15 mouse cellular contexts compared by ENCODE assay signal in the genomic region with DNA sequence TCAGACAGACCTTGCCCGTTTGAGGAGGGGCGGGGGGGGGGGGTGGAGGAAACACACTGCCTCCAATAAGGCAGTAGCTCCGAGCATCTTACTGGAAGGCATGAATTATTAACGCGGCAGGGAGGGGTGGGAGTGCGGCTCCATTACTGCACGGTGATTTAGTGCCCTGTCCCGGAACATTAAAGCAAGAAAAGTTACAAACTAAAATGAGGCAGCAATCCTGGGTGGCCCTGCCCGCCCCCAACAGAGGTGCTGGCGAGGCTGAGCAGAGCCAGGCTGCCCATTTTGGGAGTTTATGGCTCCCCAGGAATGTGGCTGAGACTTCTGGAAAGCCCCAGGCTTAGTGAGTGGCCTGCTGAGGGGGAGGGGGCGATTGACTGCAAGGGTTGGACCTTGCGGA. TPM values are rescaled to one million over a fixed set of nuclear protein-coding genes. Genes with fewer than 3 reads are reported as not detected.
A peak's percentile ranks its signal among the peaks of the same experiment; 100 is the strongest.
DNase-seq lines count a peak whose midpoint lies in the region; ATAC-seq and TF ChIP-seq lines count a peak whose summit lies in the region.
"Had no signal": no experiment of that assay in that cellular context is flagged by ENCODE, and none has a peak within 500 bp of the region (broad histone marks: within the 10 kb centered on the region; RNA-seq: fewer than 3 reads in every experiment).

No protein-coding gene starts in this region.

- ATAC-seq in neural tube, embryonic 12.5 days (ENCODE audit: low FRiP score, low read depth), result peak; percentile 52; the same call in 1 of the 2 replicates
- ATAC-seq in neural tube, embryonic 15.5 days (ENCODE audit: low FRiP score), result no peak
- peak; percentile 67 for ATAC-seq in limb, embryonic 11.5 days (ENCODE audit: insufficient number of reproducible peaks, low FRiP score, low TSS enrichment, low read depth)

- no peaks in the 10 kb centered on the region for H3K9me3 ChIP-seq in neural tube, embryonic 12.5 days
- H3K9me3 ChIP-seq in neural tube, embryonic 15.5 days (replicated peaks), result no peaks in the 10 kb centered on the region
- no peaks in the 10 kb centered on the region for H3K9me3 ChIP-seq in limb, embryonic 11.5 days (ENCODE audit: control insufficient read depth, low read length)
- H3K9me3 ChIP-seq: forebrain, embryonic 12.5 days; heart, embryonic 12.5 days; hindbrain, embryonic 15.5 days had no signal

- H3K4me3 ChIP-seq in neural tube, embryonic 12.5 days, result no peak overlapping the region
- no peak overlapping the region for H3K4me3 ChIP-seq in neural tube, embryonic 15.5 days (replicated peaks)
- H3K4me3 ChIP-seq in kidney, adult 2 months (ENCODE audit: insufficient read depth, low read depth, low read length), result no peak overlapping the region
- H3K4me3 ChIP-seq in limb, embryonic 11.5 days (ENCODE audit: low read depth, low read length), result no peak overlapping the region
- H3K4me3 ChIP-seq in layer of hippocampus, adult 2 months, result no peak overlapping the region
- H3K4me3 ChIP-seq: forebrain, embryonic 12.5 days; heart, embryonic 12.5 days; hindbrain, embryonic 15.5 days had no signal

- TF ChIP-seq CTCF in kidney, adult 2 months (conservative IDR thresholded peaks at IDR 0.05; ENCODE audit: insufficient read depth, insufficient read length, low read depth, low read length), result no peak
- TF ChIP-seq CTCF in layer of hippocampus, adult 2 months (conservative IDR thresholded peaks at IDR 0.05), result no peak

- no peak for TF ChIP-seq POLR2A in kidney, adult 2 months (IDR thresholded peaks at IDR 0.05; ENCODE audit: low read depth, low read length)

- peaks cover 36% of the 10 kb centered on the region for H3K4me1 ChIP-seq in neural tube, embryonic 12.5 days
- peaks cover 23% of the 10 kb centered on the region for H3K4me1 ChIP-seq in neural tube, embryonic 15.5 days
- H3K4me1 ChIP-seq in kidney, adult 2 months (ENCODE audit: control insufficient read depth, insufficient read depth, low read length), result peaks cover 21% of the 10 kb centered on the region
- H3K4me1 ChIP-seq in limb, embryonic 11.5 days (ENCODE audit: control insufficient read depth, insufficient read depth, low read length), result peaks cover 39% of the 10 kb centered on the region

- peak; percentile 50 for DNase-seq in kidney, adult 2 months
- DNase-seq in limb, embryonic 11.5 days (ENCODE audit: low spot score), result peak; percentile 85
- DNase-seq in layer of hippocampus, adult 2 months (ENCODE audit: low spot score in 2 of 2), result no peak
- no peak for DNase-seq in thymus, postnatal 14 days
- no peak for DNase-seq in gastrocnemius, postnatal 10 days
- DNase-seq: adrenal gland, postnatal 36 days; retina, postnatal 1 day had no signal

- H3K36me3 ChIP-seq in neural tube, embryonic 12.5 days, result no peaks in the 10 kb centered on the region
- H3K36me3 ChIP-seq in neural tube, embryonic 15.5 days, result no peaks in the 10 kb centered on the region
- no peaks in the 10 kb centered on the region for H3K36me3 ChIP-seq in kidney, adult 2 months (ENCODE audit: control insufficient read depth, insufficient read depth, low read length)
- peaks cover 13% of the 10 kb centered on the region for H3K36me3 ChIP-seq in limb, embryonic 11.5 days (ENCODE audit: control insufficient read depth, insufficient read depth, low read length)
- H3K36me3 ChIP-seq: hindbrain, embryonic 15.5 days had no signal

- no peak overlapping the region for H3K27ac ChIP-seq in neural tube, embryonic 12.5 days
- H3K27ac ChIP-seq in neural tube, embryonic 15.5 days (replicated peaks), result no peak overlapping the region
- H3K27ac ChIP-seq in kidney, adult 2 months (ENCODE audit: insufficient read depth, low read depth, low read length), result no peak overlapping the region
- peak overlapping the region; percentile 59; the same call in 1 of the 2 replicates for H3K27ac ChIP-seq in limb, embryonic 11.5 days (replicated peaks; ENCODE audit: low read depth, low read length)
- H3K27ac ChIP-seq in layer of hippocampus, adult 2 months, result no peak overlapping the region
- H3K27ac ChIP-seq: forebrain, embryonic 12.5 days; hindbrain, embryonic 15.5 days; liver, embryonic 14.5 days had no signal

- no peak overlapping the region for H3K9ac ChIP-seq in neural tube, embryonic 12.5 days
- H3K9ac ChIP-seq in neural tube, embryonic 15.5 days (replicated peaks), result no peak overlapping the region
- H3K9ac ChIP-seq in limb, embryonic 11.5 days (ENCODE audit: low read length), result no peak overlapping the region
- H3K9ac ChIP-seq: forebrain, embryonic 12.5 days; heart, embryonic 12.5 days; hindbrain, embryonic 15.5 days; liver, embryonic 14.5 days had no signal

- WGBS in neural tube, embryonic 12.5 days, result 31% methylated on average over 12 of the region's 12 CpGs
- WGBS in neural tube, embryonic 15.5 days, result 28% methylated on average over 12 of the region's 12 CpGs
- 27% methylated on average over 12 of the region's 12 CpGs for WGBS in kidney, adult 2 months
- WGBS in limb, embryonic 11.5 days, result 7% methylated on average over 12 of the region's 12 CpGs

- no peak overlapping the region; the same call in 1 of the 2 replicates for H3K4me2 ChIP-seq in neural tube, embryonic 12.5 days (replicated peaks)
- H3K4me2 ChIP-seq in neural tube, embryonic 15.5 days, result no peak overlapping the region
- H3K4me2 ChIP-seq in limb, embryonic 11.5 days (ENCODE audit: low read depth, severe bottlenecking), result no peak overlapping the region
- H3K4me2 ChIP-seq: forebrain, embryonic 12.5 days; heart, embryonic 12.5 days; hindbrain, embryonic 15.5 days had no signal

- H3K27me3 ChIP-seq in neural tube, embryonic 12.5 days (replicated peaks), result no peaks in the 10 kb centered on the region
- H3K27me3 ChIP-seq in neural tube, embryonic 15.5 days (replicated peaks), result no peaks in the 10 kb centered on the region
- no peaks in the 10 kb centered on the region for H3K27me3 ChIP-seq in kidney, adult 2 months (replicated peaks; ENCODE audit: control insufficient read depth, insufficient read depth, low read length)
- no peaks in the 10 kb centered on the region for H3K27me3 ChIP-seq in limb, embryonic 11.5 days (ENCODE audit: control insufficient read depth, insufficient read depth, low read length)
- H3K27me3 ChIP-seq: CH12.LX; heart, embryonic 12.5 days; hindbrain, embryonic 15.5 days had no signal

RNA-seq across cellular contexts. Expression of a gene that starts 14.2 kb away (rescaled TPM):
- polyA plus RNA-seq in neural tube, embryonic 12.5 days (2016; fragmentation: Nextera tagmentation; extraction: Ambion mirVana), result 18.1 and 18.9 TPM in 2 replicates
- polyA plus RNA-seq in neural tube, embryonic 15.5 days (2015; fragmentation: Nextera tagmentation; extraction: Ambion mirVana), result 6.2 and 13.2 TPM in 2 replicates
- polyA plus RNA-seq in kidney, adult 2 months (2012; rRNA removed), result 5.7 and 6.8 TPM in 2 replicates
- 38.0 and 39.2 TPM in 2 replicates for polyA plus RNA-seq in limb, embryonic 11.5 days (2014; fragmentation: Nextera tagmentation; extraction: Ambion mirVana)
- total RNA-seq in layer of hippocampus, adult 2 months (2021), result 1 to 10 TPM; 1.7 to 1.9 TPM
- 10 to 100 TPM; 10.3 to 15.1 TPM for total RNA-seq in gastrocnemius, postnatal 10 days (2021)

RNA-seq across cellular contexts. Expression of a gene that starts 19.8 kb away (rescaled TPM):
- 0.06 and 0.16 TPM in 2 replicates for polyA plus RNA-seq in neural tube, embryonic 12.5 days (2016; fragmentation: Nextera tagmentation; extraction: Ambion mirVana)
- 0.28 and 1.3 TPM in 2 replicates for polyA plus RNA-seq in neural tube, embryonic 15.5 days (2015; fragmentation: Nextera tagmentation; extraction: Ambion mirVana)
- polyA plus RNA-seq in kidney, adult 2 months (2012; rRNA removed), result 0.56 and 2.6 TPM in 2 replicates
- 0.21 TPM in 1 of 2 replicates, not detected in the other for polyA plus RNA-seq in limb, embryonic 11.5 days (2014; fragmentation: Nextera tagmentation; extraction: Ambion mirVana)
- not detected for total RNA-seq in layer of hippocampus, adult 2 months (2021)
- total RNA-seq in gastrocnemius, postnatal 10 days (2021), result under 1 TPM; 0.07 to 0.09 TPM
- total RNA-seq: layer of hippocampus, postnatal 14 days had no signal
- polyA plus RNA-seq: forebrain, embryonic 12.5 days had no signal

RNA-seq across cellular contexts. Expression of a gene that starts 27.6 kb away (rescaled TPM):
- 32.7 and 41.8 TPM in 2 replicates for polyA plus RNA-seq in neural tube, embryonic 12.5 days (2016; fragmentation: Nextera tagmentation; extraction: Ambion mirVana)
- polyA plus RNA-seq in neural tube, embryonic 15.5 days (2015; fragmentation: Nextera tagmentation; extraction: Ambion mirVana), result 100 and 116 TPM in 2 replicates
- polyA plus RNA-seq in kidney, adult 2 months (2012; rRNA removed), result 20.2 and 21.7 TPM in 2 replicates
- 14.6 and 16.4 TPM in 2 replicates for polyA plus RNA-seq in limb, embryonic 11.5 days (2014; fragmentation: Nextera tagmentation; extraction: Ambion mirVana)
- 10 to 100 TPM; 24.1 to 26.4 TPM for total RNA-seq in layer of hippocampus, adult 2 months (2021)
- 10 to 100 TPM; 11.4 TPM for total RNA-seq in gastrocnemius, postnatal 10 days (2021)

RNA-seq across cellular contexts. Expression of a gene that starts 46.5 kb away (rescaled TPM):
- polyA plus RNA-seq in neural tube, embryonic 12.5 days (2016; fragmentation: Nextera tagmentation; extraction: Ambion mirVana), result 130 and 143 TPM in 2 replicates
- polyA plus RNA-seq in neural tube, embryonic 15.5 days (2015; fragmentation: Nextera tagmentation; extraction: Ambion mirVana), result 117 and 122 TPM in 2 replicates
- 107 and 112 TPM in 2 replicates for polyA plus RNA-seq in kidney, adult 2 months (2012; rRNA removed)
- 178 and 189 TPM in 2 replicates for polyA plus RNA-seq in limb, embryonic 11.5 days (2014; fragmentation: Nextera tagmentation; extraction: Ambion mirVana)
- total RNA-seq in layer of hippocampus, adult 2 months (2021), result 10 to 100 TPM; 69.1 to 71.4 TPM
- total RNA-seq in gastrocnemius, postnatal 10 days (2021), result 10 to 100 TPM; 37.6 to 43.6 TPM

Comparison
In these comparisons a context has a peak if more than half of its experiments do, and no peak if none do; other contexts are left out.
1. DNase-seq: peak in kidney, adult 2 months (single experiment) and limb, embryonic 11.5 days (single experiment); none in layer of hippocampus, adult 2 months (0 of 2), thymus, postnatal 14 days (single experiment) and gastrocnemius, postnatal 10 days (single experiment).